Mouse (Mus musculus) CH12.LX (cell line): ENCODE measurements at regions not wholly inside any gene's neighbourhood (a gene's known extent, or its start where the extent isn't known, plus 50 kb on each side); places are given as distances from the start of the nearest gene placed in this dataset.

ENCODE experiments used
- DNase-seq: peaks from one replicate; pipeline ENCODE4 v3.0.0-alpha.2; 2013; ENCODE audit errors: extremely low read depth
- H3K27ac ChIP-seq: 2 replicates; pipeline ENCODE4 v1.5.1; 2012; ENCODE audit warnings: low read depth, mild to moderate bottlenecking, control low read depth, moderate library complexity; ENCODE audit not compliant: insufficient read depth
- H3K27me3 ChIP-seq: replicated peaks from 2 replicates; pipeline ENCODE3; 2012; ENCODE audit warnings: inconsistent platforms
- H3K36me3 ChIP-seq, 2 experiments: replicated peaks in 1 of 2; 2 replicates each; pipeline versions ENCODE3 to v1.6.1; 2012; ENCODE audit warnings: inconsistent platforms in 1 of 2, low read length in 1 of 2, mild to moderate bottlenecking in 1 of 2, mixed read lengths in 1 of 2, moderate library complexity in 1 of 2; ENCODE audit not compliant: control insufficient read depth in 1 of 2, insufficient read depth in 1 of 2
- H3K4me1 ChIP-seq, 2 experiments: 2 replicates each; pipeline ENCODE4 v1.6.1; 2012; ENCODE audit warnings: inconsistent platforms in 1 of 2, moderate library complexity in 1 of 2; ENCODE audit not compliant: insufficient read depth in 2 of 2, control insufficient read depth in 1 of 2
- H3K4me2 ChIP-seq: 2 replicates; pipeline ENCODE4 v1.6.1; 2012; ENCODE audit warnings: low read depth, mild to moderate bottlenecking, control low read depth; ENCODE audit not compliant: poor library complexity, insufficient read depth, severe bottlenecking
- H3K4me3 ChIP-seq, 3 experiments: fragments of 150-350 bp in 1 of 3; sonication (generic) in 1 of 3; replicated peaks in 1 of 3; 2 replicates each; pipeline versions ENCODE3 to v1.5.1; 2011 to 2012; ENCODE audit warnings: low read depth in 2 of 3, low read length in 2 of 3, mild to moderate bottlenecking in 2 of 3, moderate library complexity in 2 of 3, control low read depth in 1 of 3, improper control_type of control experiment in 1 of 3, inconsistent platforms in 1 of 3, mixed read lengths in 1 of 3; ENCODE audit not compliant: poor library complexity in 1 of 3
- H3K79me2 ChIP-seq: replicated peaks from 2 replicates; pipeline ENCODE4 v1.6.1; 2012; ENCODE audit warnings: mild to moderate bottlenecking, moderate library complexity; ENCODE audit not compliant: control insufficient read depth, poor library complexity, insufficient read depth, severe bottlenecking; ENCODE audit errors: extremely low read depth
- H3K9ac ChIP-seq: 2 replicates; pipeline ENCODE4 v1.6.1; 2012; ENCODE audit warnings: low read depth, mild to moderate bottlenecking, control low read depth, moderate library complexity; ENCODE audit not compliant: insufficient read depth
- H3K9me3 ChIP-seq: replicated peaks from 2 replicates; pipeline ENCODE3; 2012; ENCODE audit warnings: low read length, inconsistent platforms, mixed read lengths
- BHLHE40 ChIP-seq: IDR thresholded peaks from 2 replicates; pipeline ENCODE4 v1.6.1; 2011; ENCODE audit warnings: mild to moderate bottlenecking, low read depth, low read length, improper control_type of control experiment
- CHD1 ChIP-seq: IDR thresholded peaks from 2 replicates; pipeline ENCODE4 v1.6.1; 2012; ENCODE audit warnings: low read depth, low read length, improper control_type of control experiment, inconsistent platforms
- CHD2 ChIP-seq: IDR thresholded peaks from 2 replicates; pipeline ENCODE4 v1.6.1; 2011; ENCODE audit warnings: low read length, improper control_type of control experiment
- CTCF ChIP-seq, 2 experiments: IDR thresholded peaks in 1 of 2; conservative IDR thresholded peaks in 1 of 2; 2 replicates each; pipeline ENCODE4 v1.5.1; 2011 to 2012; ENCODE audit warnings: low read depth in 2 of 2, low read length in 2 of 2, improper control_type of control experiment in 1 of 2, inconsistent platforms in 1 of 2, mild to moderate bottlenecking in 1 of 2, moderate library complexity in 1 of 2
- E2F4 ChIP-seq: IDR thresholded peaks from 2 replicates; pipeline ENCODE4 v1.6.1; 2011; ENCODE audit warnings: low read depth, low read length, improper control_type of control experiment; ENCODE audit not compliant: insufficient replicate concordance
- ELF1 ChIP-seq: IDR thresholded peaks from 2 replicates; pipeline ENCODE4 v1.6.1; 2014; ENCODE audit warnings: low read depth, mild to moderate bottlenecking, inconsistent platforms, low read length, improper control_type of control experiment
- EP300 ChIP-seq: IDR thresholded peaks from 2 replicates; pipeline ENCODE4 v1.6.1; 2011; ENCODE audit warnings: low read length, improper control_type of control experiment
- ETS1 ChIP-seq: conservative IDR thresholded peaks from 2 replicates; pipeline ENCODE4 v1.6.1; 2012; ENCODE audit warnings: low read depth, mild to moderate bottlenecking, inconsistent platforms, low read length, improper control_type of control experiment, moderate library complexity
- GABPA ChIP-seq: IDR thresholded peaks from 2 replicates; pipeline ENCODE4 v1.6.1; 2012; ENCODE audit warnings: low read depth, low read length, improper control_type of control experiment, inconsistent platforms; ENCODE audit not compliant: insufficient replicate concordance
- HCFC1 ChIP-seq: IDR thresholded peaks from 2 replicates; pipeline ENCODE4 v1.6.1; 2012; ENCODE audit warnings: low read depth, mild to moderate bottlenecking, inconsistent platforms, low read length, improper control_type of control experiment
- IRF4 ChIP-seq: IDR thresholded peaks from 2 replicates; pipeline ENCODE4 v1.6.1; 2014; ENCODE audit warnings: low read depth, mild to moderate bottlenecking, inconsistent platforms, low read length, improper control_type of control experiment
- JUN ChIP-seq: IDR thresholded peaks from 2 replicates; pipeline ENCODE4 v1.6.1; 2011; ENCODE audit warnings: low read depth, mild to moderate bottlenecking, low read length, improper control_type of control experiment, moderate library complexity; ENCODE audit not compliant: insufficient read depth
- JUND ChIP-seq: conservative IDR thresholded peaks from 2 replicates; pipeline ENCODE4 v1.6.1; 2011; ENCODE audit warnings: low read depth, low read length, improper control_type of control experiment
- KAT2A ChIP-seq: IDR thresholded peaks from 2 replicates; pipeline ENCODE4 v1.6.1; 2012; ENCODE audit warnings: low read length, improper control_type of control experiment, inconsistent platforms; ENCODE audit not compliant: insufficient replicate concordance
- MAFK ChIP-seq: IDR thresholded peaks from 2 replicates; pipeline ENCODE4 v1.6.1; 2011; ENCODE audit warnings: low read length, improper control_type of control experiment; ENCODE audit not compliant: insufficient replicate concordance
- MAX ChIP-seq: IDR thresholded peaks from 2 replicates; pipeline ENCODE4 v1.6.1; 2011; ENCODE audit warnings: low read length, improper control_type of control experiment
- MAZ ChIP-seq: IDR thresholded peaks from 2 replicates; pipeline ENCODE4 v1.6.1; 2012; ENCODE audit warnings: low read depth, mild to moderate bottlenecking, inconsistent platforms, low read length, improper control_type of control experiment, moderate library complexity
- MEF2A ChIP-seq: IDR thresholded peaks from 2 replicates; pipeline ENCODE4 v1.6.1; 2014; ENCODE audit warnings: low read depth, mild to moderate bottlenecking, inconsistent platforms, low read length, improper control_type of control experiment, borderline replicate concordance
- MXI1 ChIP-seq: IDR thresholded peaks from 2 replicates; pipeline ENCODE4 v1.6.1; 2011; ENCODE audit warnings: mild to moderate bottlenecking, low read depth, low read length, improper control_type of control experiment
- MYC ChIP-seq: IDR thresholded peaks from 2 replicates; pipeline ENCODE4 v1.6.1; 2011; ENCODE audit warnings: low read depth, mild to moderate bottlenecking, improper control_type of control experiment, low read length
- NELFE ChIP-seq: IDR thresholded peaks from 2 replicates; pipeline ENCODE4 v1.6.1; 2011; ENCODE audit warnings: low read depth, low read length, improper control_type of control experiment
- NRF1 ChIP-seq: IDR thresholded peaks from 2 replicates; pipeline ENCODE4 v1.6.1; 2014; ENCODE audit warnings: low read depth, mild to moderate bottlenecking, inconsistent platforms, low read length, improper control_type of control experiment, moderate library complexity
- PAX5 ChIP-seq: IDR thresholded peaks from 2 replicates; pipeline ENCODE4 v1.6.1; 2012; ENCODE audit warnings: low read length, inconsistent platforms, mixed read lengths
- POLR2A ChIP-seq: IDR thresholded peaks from 2 replicates; pipeline ENCODE4 v1.6.1; 2011; ENCODE audit warnings: low read depth, mild to moderate bottlenecking, improper control_type of control experiment, low read length
- POLR2AphosphoS2 ChIP-seq: IDR thresholded peaks from 2 replicates; pipeline ENCODE4 v1.6.1; 2011; ENCODE audit warnings: low read depth, low read length, improper control_type of control experiment
- RAD21 ChIP-seq: IDR thresholded peaks from 2 replicates; pipeline ENCODE4 v1.6.1; 2011; ENCODE audit warnings: low read depth, mild to moderate bottlenecking, low read length, improper control_type of control experiment, moderate library complexity
- RCOR1 ChIP-seq: conservative IDR thresholded peaks from 2 replicates; pipeline ENCODE4 v1.6.1; 2012; ENCODE audit warnings: low read depth, mild to moderate bottlenecking, inconsistent platforms, low read length, improper control_type of control experiment
- SIN3A ChIP-seq: IDR thresholded peaks from 2 replicates; pipeline ENCODE4 v1.6.1; 2012; ENCODE audit warnings: low read length, improper control_type of control experiment, inconsistent platforms
- SMC3 ChIP-seq: IDR thresholded peaks from 2 replicates; pipeline ENCODE4 v1.6.1; 2011; ENCODE audit warnings: low read depth, low read length, improper control_type of control experiment
- TBP ChIP-seq: conservative IDR thresholded peaks from 2 replicates; pipeline ENCODE4 v1.6.1; 2011; ENCODE audit warnings: low read depth, low read length, improper control_type of control experiment
- TCF12 ChIP-seq: IDR thresholded peaks from 2 replicates; pipeline ENCODE4 v1.6.1; 2014; ENCODE audit warnings: low read depth, mild to moderate bottlenecking, inconsistent platforms, low read length, improper control_type of control experiment
- UBTF ChIP-seq: IDR thresholded peaks from 2 replicates; pipeline ENCODE4 v1.6.1; 2012; ENCODE audit warnings: low read depth, mild to moderate bottlenecking, inconsistent platforms, low read length, improper control_type of control experiment, moderate library complexity
- USF1 ChIP-seq: IDR thresholded peaks from 2 replicates; pipeline ENCODE4 v1.6.1; 2014; ENCODE audit warnings: low read depth, mild to moderate bottlenecking, inconsistent platforms, low read length, improper control_type of control experiment
- USF2 ChIP-seq: conservative IDR thresholded peaks from 2 replicates; pipeline ENCODE4 v1.6.1; 2011; ENCODE audit warnings: low read depth, low read length, improper control_type of control experiment
- ZC3H11A ChIP-seq: IDR thresholded peaks from 2 replicates; pipeline ENCODE4 v1.6.1; 2012; ENCODE audit warnings: low read depth, mild to moderate bottlenecking, inconsistent platforms, low read length, improper control_type of control experiment
- ZKSCAN1 ChIP-seq: IDR thresholded peaks from 2 replicates; pipeline ENCODE4 v1.6.1; 2012; ENCODE audit warnings: low read depth, inconsistent platforms, low read length, improper control_type of control experiment, borderline replicate concordance
- ZMIZ1 ChIP-seq: IDR thresholded peaks from 2 replicates; pipeline ENCODE4 v1.6.1; 2012; ENCODE audit warnings: low read depth, mild to moderate bottlenecking, inconsistent platforms, low read length, improper control_type of control experiment
- ZNF384 ChIP-seq: IDR thresholded peaks from 2 replicates; pipeline ENCODE4 v1.6.1; 2012; ENCODE audit warnings: low read depth, low read length, improper control_type of control experiment, inconsistent platforms
- dilution Hi-C: fragments of 300-500 bp; cut with MboI; formaldehyde crosslinking; loops from 2 replicates; pipeline ENCODE4 v1.14.3; 2020; ENCODE audit warnings: low sequenced_read_pairs; ENCODE audit not compliant: extremely low pct_unique_long_range_greater_than_20kb, extremely low pct_ligation_motif_present
- in situ Hi-C: fragments of 300-500 bp; cut with MboI; formaldehyde crosslinking; loops from 3 replicates; pipeline ENCODE4 v1.14.3; 2019; ENCODE audit warnings: low sequenced_read_pairs, low pct_ligation_motif_present, low pct_unique_long_range_greater_than_20kb, mixed read lengths

DNA sequence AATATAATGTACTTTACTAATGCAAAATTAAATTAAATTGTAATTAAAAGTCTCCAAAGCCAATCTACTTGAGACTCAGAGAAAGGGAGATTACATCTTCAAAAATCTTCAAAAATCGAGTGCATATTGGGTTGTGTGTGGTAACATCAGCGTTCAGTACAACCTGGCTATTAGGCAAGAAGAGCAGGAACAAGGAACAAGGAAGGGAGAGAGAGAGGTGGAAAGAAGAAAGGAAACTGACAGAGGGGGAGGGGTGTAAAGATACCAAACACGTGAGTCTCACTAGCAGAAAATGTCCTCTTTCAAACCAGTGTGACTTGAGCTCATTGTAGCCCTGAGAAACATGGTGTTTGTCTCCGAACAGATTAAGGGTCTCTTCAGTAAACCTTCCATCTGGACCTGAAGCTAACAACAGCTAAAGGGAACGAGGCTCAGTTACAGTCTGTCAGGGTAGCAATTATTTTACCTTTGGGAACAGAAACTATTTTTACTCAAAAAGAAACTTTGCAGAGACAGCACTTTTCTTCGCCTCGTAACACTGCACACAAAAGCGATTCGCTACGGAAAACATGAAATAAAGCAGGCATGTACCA, 67.5 kb upstream of the Cited2 start:
- peak overlapping the region; percentile 83 for H3K27ac ChIP-seq
- peak overlapping the region; percentile 55 for H3K9ac ChIP-seq
- TF ChIP-seq CTCF (conservative IDR thresholded peaks at IDR 0.05 in 1 of 2, IDR thresholded peaks at IDR 0.05 in 1 of 2; ENCODE audit: low read depth in 2 of 2, low read length in 2 of 2) (no peak), E2F4 (no peak), TCF12 (peak; percentile 58; the same call in 1 of the 2 replicates), JUND (peak; percentile 86), IRF4 (peak; percentile 94), ZC3H11A (no peak), ETS1 (no peak; the same call in none of the 2 replicates), MXI1 (peak; percentile 75; the same call in 1 of the 2 replicates), GABPA (no peak), RCOR1 (peak; percentile 85), KAT2A (no peak), UBTF (no peak), ELF1 (0 out of 2 replicates have a peak, but pooled peaks have one; percentile 29), ZKSCAN1 (no peak), MEF2A (peak; percentile 81), MYC (peak; percentile 93), MAZ (0 out of 2 replicates have a peak, but pooled peaks have one; percentile 76), POLR2A (no peak), EP300 (peak; percentile 95), BHLHE40 (peak; percentile 95), NELFE (0 out of 2 replicates have a peak, but pooled peaks have one; percentile 17), CHD1 (no peak), SIN3A (peak; percentile 82), CHD2 (peak; percentile 86), POLR2AphosphoS2 (no peak), JUN (peak; percentile 55), SMC3 (no peak; the same call in none of the 2 replicates), RAD21 (peak; percentile 0; the same call in 1 of the 2 replicates), PAX5 (no peak), ZNF384 (no peak), ZMIZ1 (no peak; the same call in 1 of the 2 replicates), HCFC1 (no peak), MAFK (peak; percentile 95), NRF1 (no peak), MAX (peak; percentile 73), TBP (no peak), USF2 (no peak; the same call in 1 of the 2 replicates), USF1 (no peak)
- TF ChIP-seq, all 38 proteins: peak for 18
- H3K4me1 ChIP-seq = peaks cover 18 to 58% of the 10 kb centered on the region in 2 experiments
- no peaks in the 10 kb centered on the region for H3K27me3 ChIP-seq
- H3K9me3 ChIP-seq = no peaks in the 10 kb centered on the region
- peak; percentile 48 for DNase-seq
- H3K4me2 ChIP-seq = peak overlapping the region; percentile 80
- H3K79me2 ChIP-seq = no peaks in the 10 kb centered on the region
- peak overlapping the region in 2 of 3 experiments; percentile 7 to 8 for H3K4me3 ChIP-seq
- no peaks in the 10 kb centered on the region for H3K36me3 ChIP-seq
- dilution Hi-C loops (no loop called here), in situ Hi-C loops (no loop called here)
